ENCODE assay signal across 8 mouse cellular contexts in the genomic region with DNA sequence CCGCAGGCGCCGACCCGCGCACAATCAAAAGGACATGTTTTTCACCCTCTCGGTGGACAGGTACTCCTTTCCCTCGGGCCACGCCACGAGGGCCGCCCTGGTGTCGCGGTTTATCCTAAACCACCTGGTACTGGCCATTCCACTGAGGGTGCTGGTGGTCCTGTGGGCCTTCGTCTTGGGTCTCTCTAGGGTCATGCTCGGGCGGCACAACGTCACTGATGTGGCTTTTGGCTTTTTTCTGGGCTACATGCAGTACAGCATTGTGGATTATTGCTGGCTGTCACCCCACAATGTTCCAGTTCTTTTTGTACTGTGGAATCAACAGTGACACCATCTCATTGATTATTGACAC. TPM values are rescaled to one million over a fixed set of nuclear protein-coding genes. Genes with fewer than 3 reads are reported as not detected.
A peak's percentile ranks its signal among the peaks of the same experiment; 100 is the strongest.
DNase-seq lines count a peak whose midpoint lies in the region; ATAC-seq and TF ChIP-seq lines count a peak whose summit lies in the region.

No protein-coding gene starts in this region.

- no peak for TF ChIP-seq CTCF in lung, embryonic 14.5 days (IDR thresholded peaks at IDR 0.05; ENCODE audit: low read depth)
- TF ChIP-seq CTCF in intestine, postnatal 0 days (IDR thresholded peaks at IDR 0.05; ENCODE audit: low read depth): no peak

- peak overlapping the region; percentile 82 for H3K9ac ChIP-seq in lung, embryonic 14.5 days
- peak overlapping the region; percentile 66 for H3K9ac ChIP-seq in embryonic facial prominence, embryonic 15.5 days
- peak overlapping the region; percentile 84 for H3K9ac ChIP-seq in intestine, postnatal 0 days (ENCODE audit: low read depth, low read length)
- H3K9ac ChIP-seq in neural tube, embryonic 13.5 days: peak overlapping the region; percentile 92

- H3K4me2 ChIP-seq in lung, embryonic 14.5 days: peak overlapping the region; percentile 94
- peak overlapping the region; percentile 95 for H3K4me2 ChIP-seq in embryonic facial prominence, embryonic 15.5 days (replicated peaks)
- peak overlapping the region; percentile 93 for H3K4me2 ChIP-seq in intestine, postnatal 0 days (replicated peaks; ENCODE audit: low read depth)
- H3K4me2 ChIP-seq in neural tube, embryonic 13.5 days: peak overlapping the region; percentile 82

- H3K36me3 ChIP-seq in lung, embryonic 14.5 days (ENCODE audit: insufficient read depth): no peaks in the 10 kb centered on the region
- no peaks in the 10 kb centered on the region for H3K36me3 ChIP-seq in embryonic facial prominence, embryonic 15.5 days
- no peaks in the 10 kb centered on the region for H3K36me3 ChIP-seq in intestine, postnatal 0 days (ENCODE audit: control insufficient read depth, insufficient read depth)
- H3K36me3 ChIP-seq in neural tube, embryonic 13.5 days: no peaks in the 10 kb centered on the region

- peak overlapping the region; percentile 82 for H3K4me3 ChIP-seq in lung, embryonic 14.5 days (ENCODE audit: low read depth, low read length)
- H3K4me3 ChIP-seq in embryonic facial prominence, embryonic 15.5 days (replicated peaks): peak overlapping the region; percentile 79
- peak overlapping the region; percentile 87 for H3K4me3 ChIP-seq in intestine, postnatal 0 days (ENCODE audit: low read depth, low read length)
- H3K4me3 ChIP-seq in neural tube, embryonic 13.5 days: peak overlapping the region; percentile 84

- 0 out of 2 replicates have a peak, but pooled peaks have one; percentile 48 for ATAC-seq in lung, embryonic 14.5 days (ENCODE audit: insufficient read depth)
- no peak for ATAC-seq in embryonic facial prominence, embryonic 15.5 days (ENCODE audit: insufficient number of reproducible peaks, low FRiP score, low TSS enrichment, low read depth)
- ATAC-seq in intestine, postnatal 0 days: no peak; the same call in 1 of the 2 replicates
- ATAC-seq in neural tube, embryonic 13.5 days (ENCODE audit: low read depth): peak; percentile 57
- no peak for ATAC-seq in frontal cortex, adult (ENCODE audit: low TSS enrichment)

- no peaks in the 10 kb centered on the region for H3K9me3 ChIP-seq in lung, embryonic 14.5 days (ENCODE audit: low read depth, low read length)
- no peaks in the 10 kb centered on the region for H3K9me3 ChIP-seq in embryonic facial prominence, embryonic 15.5 days (replicated peaks)
- H3K9me3 ChIP-seq in intestine, postnatal 0 days (ENCODE audit: control insufficient read depth): no peaks in the 10 kb centered on the region
- no peaks in the 10 kb centered on the region for H3K9me3 ChIP-seq in neural tube, embryonic 13.5 days

- H3K27me3 ChIP-seq in lung, embryonic 14.5 days (ENCODE audit: insufficient read depth, low read length): no peaks in the 10 kb centered on the region
- H3K27me3 ChIP-seq in embryonic facial prominence, embryonic 15.5 days: no peaks in the 10 kb centered on the region
- no peaks in the 10 kb centered on the region for H3K27me3 ChIP-seq in intestine, postnatal 0 days (replicated peaks; ENCODE audit: control insufficient read depth, insufficient read depth, low read length)
- H3K27me3 ChIP-seq in neural tube, embryonic 13.5 days: no peaks in the 10 kb centered on the region

- 6% methylated on average over 15 of the region's 16 CpGs for WGBS in lung, embryonic 14.5 days
- WGBS in embryonic facial prominence, embryonic 15.5 days: 6% methylated on average over 16 of the region's 16 CpGs
- WGBS in intestine, postnatal 0 days: 8% methylated on average over 16 of the region's 16 CpGs
- 8% methylated on average over 16 of the region's 16 CpGs for WGBS in neural tube, embryonic 13.5 days

- peaks cover 7% of the 10 kb centered on the region; the same call in 1 of the 2 replicates for H3K4me1 ChIP-seq in lung, embryonic 14.5 days (ENCODE audit: insufficient read depth)
- peaks cover 7% of the 10 kb centered on the region for H3K4me1 ChIP-seq in embryonic facial prominence, embryonic 15.5 days
- H3K4me1 ChIP-seq in intestine, postnatal 0 days (replicated peaks; ENCODE audit: control insufficient read depth, insufficient read depth, low read length): no peaks in the 10 kb centered on the region
- peaks cover 35% of the 10 kb centered on the region for H3K4me1 ChIP-seq in neural tube, embryonic 13.5 days (replicated peaks)

- DNase-seq in lung, embryonic 14.5 days: no peak
- DNase-seq in lung, postnatal 4 days: no peak
- DNase-seq in right cerebral cortex, postnatal 25 days: no peak
- DNase-seq in c-Kit-positive CD71-positive TER-119-positive erythroid progenitor cells, embryonic 14.5 days (ENCODE audit: low spot score): no peak

- H3K27ac ChIP-seq in lung, embryonic 14.5 days (ENCODE audit: low read depth): no peak overlapping the region
- no peak overlapping the region for H3K27ac ChIP-seq in embryonic facial prominence, embryonic 15.5 days (replicated peaks)
- no peak overlapping the region; the same call in 1 of the 2 replicates for H3K27ac ChIP-seq in intestine, postnatal 0 days (ENCODE audit: low read depth, low read length)
- H3K27ac ChIP-seq in neural tube, embryonic 13.5 days (replicated peaks): peak overlapping the region; percentile 87

RNA-seq across cellular contexts. Expression of gene Plpp6, which starts 0.8 kb away (rescaled TPM):
- 9.6 and 10.3 TPM in 2 replicates for polyA plus RNA-seq in lung, embryonic 14.5 days (2014; fragmentation: Nextera tagmentation; extraction: Ambion mirVana)
- 7.3 and 9.1 TPM in 2 replicates for polyA plus RNA-seq in embryonic facial prominence, embryonic 15.5 days (2015; fragmentation: Nextera tagmentation; extraction: Ambion mirVana)
- polyA plus RNA-seq in intestine, postnatal 0 days (2015; fragmentation: Nextera tagmentation; extraction: Ambion mirVana): 22.3 and 23.2 TPM in 2 replicates
- polyA plus RNA-seq in neural tube, embryonic 13.5 days (2015; fragmentation: Nextera tagmentation; extraction: Ambion mirVana): 11.0 and 12.0 TPM in 2 replicates

RNA-seq across cellular contexts. Expression of gene 4430402I18Rik, which starts 3.1 kb away (rescaled TPM):
- polyA plus RNA-seq in lung, embryonic 14.5 days (2014; fragmentation: Nextera tagmentation; extraction: Ambion mirVana): 1.7 and 2.1 TPM in 2 replicates
- polyA plus RNA-seq in embryonic facial prominence, embryonic 15.5 days (2015; fragmentation: Nextera tagmentation; extraction: Ambion mirVana): 2.4 and 3.6 TPM in 2 replicates
- polyA plus RNA-seq in intestine, postnatal 0 days (2015; fragmentation: Nextera tagmentation; extraction: Ambion mirVana): 3.8 and 4.8 TPM in 2 replicates
- polyA plus RNA-seq in neural tube, embryonic 13.5 days (2015; fragmentation: Nextera tagmentation; extraction: Ambion mirVana): 0.80 and 1.1 TPM in 2 replicates

RNA-seq across cellular contexts. Expression of gene Cdc37l1, which starts 25.6 kb away (rescaled TPM):
- 44.5 and 46.4 TPM in 2 replicates for polyA plus RNA-seq in lung, embryonic 14.5 days (2014; fragmentation: Nextera tagmentation; extraction: Ambion mirVana)
- 37.1 and 38.6 TPM in 2 replicates for polyA plus RNA-seq in embryonic facial prominence, embryonic 15.5 days (2015; fragmentation: Nextera tagmentation; extraction: Ambion mirVana)
- 19.7 and 23.9 TPM in 2 replicates for polyA plus RNA-seq in intestine, postnatal 0 days (2015; fragmentation: Nextera tagmentation; extraction: Ambion mirVana)
- 47.2 and 49.7 TPM in 2 replicates for polyA plus RNA-seq in neural tube, embryonic 13.5 days (2015; fragmentation: Nextera tagmentation; extraction: Ambion mirVana)

Comparison
In these comparisons a context has a peak if more than half of its experiments do, and no peak if none do; other contexts are left out.
1. ATAC-seq: peak in lung, embryonic 14.5 days (single experiment) and neural tube, embryonic 13.5 days (single experiment); none in embryonic facial prominence, embryonic 15.5 days (single experiment), intestine, postnatal 0 days (single experiment) and frontal cortex, adult (single experiment).
2. Peak in every context shown above with its lines, with median percentiles within 50 percentile points of each other: H3K4me2 ChIP-seq, H3K4me3 ChIP-seq and H3K9ac ChIP-seq.